Mouse (Mus musculus) embryonic facial prominence, embryonic 10.5 days (tissue): ENCODE data around the gene Nbr1. TPM values are rescaled to one million over a fixed set of nuclear protein-coding genes. Genes with fewer than 3 reads are reported as not detected.
"Not testable (repeated sequence)": the region's sequence is repeated elsewhere in the genome, so short reads cannot be mapped to it uniquely, and the experiment has no call there.

Experiments
- DNase-seq: peaks from one replicate; pipeline ENCODE4 v3.0.0-alpha.2; 2017; ENCODE audit warnings: low spot score
- H3K27ac ChIP-seq: fragments of 300-500 bp; sonication (generic); replicated peaks from 2 replicates; pipeline ENCODE4 v1.5.1; 2016; ENCODE audit warnings: mild to moderate bottlenecking
- H3K27me3 ChIP-seq: fragments of 300-500 bp; sonication (generic); replicated peaks from 2 replicates; pipeline ENCODE4 v1.6.1; 2016; ENCODE audit warnings: low read depth, mild to moderate bottlenecking; ENCODE audit not compliant: poor library complexity, severe bottlenecking
- H3K36me3 ChIP-seq: fragments of 300-500 bp; sonication (generic); replicated peaks from 2 replicates; pipeline ENCODE4 v1.6.1; 2016; ENCODE audit warnings: mild to moderate bottlenecking, moderate library complexity
- H3K4me1 ChIP-seq: fragments of 300-500 bp; sonication (generic); 2 replicates; pipeline ENCODE4 v1.6.1; 2016
- H3K4me3 ChIP-seq: fragments of 300-500 bp; sonication (generic); 2 replicates; pipeline ENCODE4 v1.5.1; 2016; ENCODE audit warnings: mild to moderate bottlenecking, moderate library complexity
- H3K9me3 ChIP-seq: fragments of 300-500 bp; sonication (generic); 2 replicates; pipeline ENCODE4 v1.6.1; 2016; ENCODE audit warnings: mild to moderate bottlenecking
- WGBS: fragments of 180-500 bp; shearing (Covaris S2); methylation state at CpG from one replicate; pipeline ENCODE4 v1.1.7; 2016; 5-methylcytosine and 5-hydroxymethylcytosine counted together
- polyA plus RNA-seq: library from polyadenylated mRNA; unstranded; fragments of >200 nt; fragmentation: Nextera tagmentation; extraction: Ambion mirVana; gene quantifications from 2 replicates; pipeline ENCODE4 v1.2.1, GENCODE M21; 2016

The Nbr1 gene
- polyA plus RNA-seq, 1 experiment from 2014 or later: 70.0 TPM

GRCm38 (mm10) chr11:101615380-101615779 is 63.4 kb downstream of the Nbr1 start:
- Histone ChIP-seq H3K9me3 (no peaks in the 10 kb centered on the region), H3K27ac (no peak overlapping the region), H3K27me3 (no peaks in the 10 kb centered on the region), H3K36me3 (no peaks in the 10 kb centered on the region), H3K4me3 (no peak overlapping the region), H3K4me1 (peaks cover 26% of the 10 kb centered on the region)
- WGBS: 81% methylated on average over 6 of the region's 6 CpGs
- no peak for DNase-seq

GRCm38 (mm10) chr11:101616104-101616503 is 64.2 kb downstream of the Nbr1 start:
- 89% methylated on average over 8 of the region's 8 CpGs for WGBS
- H3K4me3 ChIP-seq: no peak overlapping the region
- no peaks in the 10 kb centered on the region for H3K27me3 ChIP-seq
- no peaks in the 10 kb centered on the region for H3K9me3 ChIP-seq
- no peak for DNase-seq
- no peak overlapping the region for H3K27ac ChIP-seq
- no peaks in the 10 kb centered on the region for H3K36me3 ChIP-seq
- H3K4me1 ChIP-seq: peaks cover 21% of the 10 kb centered on the region

- Histone ChIP-seq H3K27me3 (no peaks in the 10 kb centered on the region), H3K36me3 (no peaks in the 10 kb centered on the region), H3K27ac (peak overlapping the region; percentile 86), H3K4me3 (peak overlapping the region; percentile 43), H3K4me1 (peaks cover 21% of the 10 kb centered on the region), H3K9me3 (no peaks in the 10 kb centered on the region)
- WGBS: 17% methylated on average over 18 of the region's 18 CpGs
- DNase-seq: peak; percentile 40
Measured at GRCm38 (mm10) chr11:101616948-101617767, 65.2 kb downstream of the Nbr1 start.

GRCm38 (mm10) chr11:101617849-101618248 is 65.9 kb downstream of the Nbr1 start:
- Histone ChIP-seq H3K4me3 (peak overlapping the region; percentile 43), H3K9me3 (no peaks in the 10 kb centered on the region), H3K4me1 (peaks cover 21% of the 10 kb centered on the region), H3K27me3 (no peaks in the 10 kb centered on the region), H3K36me3 (no peaks in the 10 kb centered on the region), H3K27ac (peak overlapping the region; percentile 86)
- 5% methylated on average over 8 of the region's 8 CpGs for WGBS
- peak; percentile 86 for DNase-seq

- H3K4me1 ChIP-seq: peaks cover 21% of the 10 kb centered on the region
- H3K27ac ChIP-seq: peak overlapping the region; percentile 86
- no peak overlapping the region for H3K4me3 ChIP-seq
- no peak for DNase-seq
- H3K36me3 ChIP-seq: no peaks in the 10 kb centered on the region
- no peaks in the 10 kb centered on the region for H3K9me3 ChIP-seq
- WGBS: 71% methylated on average over 3 of the region's 3 CpGs
- no peaks in the 10 kb centered on the region for H3K27me3 ChIP-seq
Measured at GRCm38 (mm10) chr11:101618596-101618995, 66.6 kb downstream of the Nbr1 start.

GRCm38 (mm10) chr11:101620022-101620655 is 68.2 kb downstream of the Nbr1 start:
- H3K36me3 ChIP-seq, H3K27ac ChIP-seq, H3K9me3 ChIP-seq, H3K27me3 ChIP-seq, DNase-seq, H3K4me3 ChIP-seq: not testable (repeated sequence)
- peaks cover 21% of the 10 kb centered on the region for H3K4me1 ChIP-seq
- WGBS: 90% methylated on average over 11 of the region's 11 CpGs

GRCm38 (mm10) chr11:101626649-101626994 is 74.7 kb downstream of the Nbr1 start:
- peak overlapping the region; percentile 57 for H3K4me3 ChIP-seq
- no peaks in the 10 kb centered on the region for H3K27me3 ChIP-seq
- H3K9me3 ChIP-seq: no peaks in the 10 kb centered on the region
- no peaks in the 10 kb centered on the region for H3K36me3 ChIP-seq
- H3K27ac ChIP-seq: peak overlapping the region; percentile 97
- peaks cover 20% of the 10 kb centered on the region for H3K4me1 ChIP-seq
- 7% methylated on average over 8 of the region's 8 CpGs for WGBS
- DNase-seq: no peak

GRCm38 (mm10) chr11:101626995-101627856 is 75.3 kb downstream of the Nbr1 start, which contains the start of gene Rdm1:
TSS of gene Rdm1 (plus strand) at chr11:101627195.
- peak within 1 kb of the TSS; percentile 97 for H3K27ac ChIP-seq
- peak within 1 kb of the TSS; percentile 63 for H3K4me3 ChIP-seq
- H3K36me3 ChIP-seq: no peaks in the 10 kb centered on the region
- H3K9me3 ChIP-seq: no peaks in the 10 kb centered on the region
- no peaks in the 10 kb centered on the region for H3K27me3 ChIP-seq
- WGBS: under 1% methylated on average over 34 of the region's 34 CpGs
- peak; percentile 91 for DNase-seq
- H3K4me1 ChIP-seq: peaks cover 20% of the 10 kb centered on the region

- H3K27ac ChIP-seq: peak overlapping the region; percentile 97
- H3K4me3 ChIP-seq: peak overlapping the region; percentile 63
- DNase-seq: peak; percentile 92
- no peaks in the 10 kb centered on the region for H3K36me3 ChIP-seq
- under 1% methylated on average over 33 of the region's 33 CpGs for WGBS
- H3K9me3 ChIP-seq: no peaks in the 10 kb centered on the region
- H3K27me3 ChIP-seq: no peaks in the 10 kb centered on the region
- H3K4me1 ChIP-seq: peaks cover 20% of the 10 kb centered on the region
Measured at GRCm38 (mm10) chr11:101627857-101628559, 76.1 kb downstream of the Nbr1 start.

- Histone ChIP-seq H3K4me1 (peaks cover 20% of the 10 kb centered on the region), H3K27ac (peak overlapping the region; percentile 97; the same call in 1 of the 2 replicates), H3K4me3 (peak overlapping the region; percentile 63)
- WGBS: 71% methylated on average over 4 of the region's 5 CpGs
- not testable (repeated sequence) for DNase-seq, H3K27me3 ChIP-seq, H3K36me3 ChIP-seq, H3K9me3 ChIP-seq
Measured at GRCm38 (mm10) chr11:101628733-101629417, 76.9 kb downstream of the Nbr1 start.
